Mouse (Mus musculus) kidney, postnatal 14 days (tissue): ENCODE data around the gene Eaf1.
"Not testable (repeated sequence)": the region's sequence is repeated elsewhere in the genome, so short reads cannot be mapped to it uniquely, and the experiment has no call there.

Experiments
- DNase-seq: peaks from one replicate; pipeline ENCODE4 v3.0.0; 2022; ENCODE audit warnings: mixed read lengths

The Eaf1 gene

DNA sequence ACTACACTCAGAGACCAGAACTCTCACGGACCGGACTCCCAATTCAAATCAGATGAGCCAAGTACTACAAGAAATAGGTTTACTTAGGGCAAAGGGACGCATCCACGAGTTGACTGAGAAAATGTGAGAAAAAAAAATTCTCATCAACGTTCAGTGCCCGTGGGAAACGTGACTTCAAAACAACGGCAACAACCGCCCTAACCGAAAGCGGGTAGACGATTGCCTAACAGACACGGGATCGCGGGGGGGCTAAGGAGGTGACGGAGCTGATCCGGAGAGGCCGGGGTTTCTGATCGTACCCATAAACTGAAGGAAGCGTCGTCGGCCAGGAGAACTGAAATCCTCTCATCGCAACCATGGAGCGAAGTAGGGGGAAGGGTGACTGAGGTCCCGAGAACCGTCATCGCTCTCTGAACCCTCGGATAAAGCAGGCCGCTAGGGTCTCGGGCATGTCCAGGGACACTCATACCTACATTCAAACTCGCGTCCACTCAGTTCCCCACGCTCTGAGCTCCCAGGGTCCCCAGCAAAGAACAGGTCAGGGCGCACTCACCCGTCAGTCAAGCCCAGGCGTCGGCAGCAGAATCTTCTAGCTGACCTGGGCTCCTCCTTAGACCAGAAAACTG, at the start of gene Eaf1:
Eaf1 (plus strand) TSS at position 51 of the 626 bp plus-strand sequence.
- no peak for DNase-seq

DNA sequence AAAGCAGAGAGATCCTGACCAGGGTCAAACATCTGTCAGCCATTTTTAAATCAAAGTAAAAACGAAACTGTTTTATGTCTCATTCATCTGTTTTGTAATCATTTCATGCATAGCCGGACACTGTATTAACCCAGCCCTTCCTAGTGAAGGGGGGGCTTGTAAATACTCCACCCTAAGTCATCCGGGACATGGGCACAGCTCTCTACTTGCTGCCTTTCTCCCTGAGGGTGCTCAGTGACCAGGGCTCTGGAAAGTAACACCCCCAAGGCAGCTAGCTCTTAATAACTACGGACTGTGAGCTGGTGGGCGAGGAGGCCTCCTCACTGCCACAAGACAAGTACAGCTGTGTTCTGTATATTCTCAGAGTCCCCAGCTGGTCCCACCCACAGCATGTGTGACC, 45.2 kb upstream of the Eaf1 start:
- DNase-seq = no peak

DNA sequence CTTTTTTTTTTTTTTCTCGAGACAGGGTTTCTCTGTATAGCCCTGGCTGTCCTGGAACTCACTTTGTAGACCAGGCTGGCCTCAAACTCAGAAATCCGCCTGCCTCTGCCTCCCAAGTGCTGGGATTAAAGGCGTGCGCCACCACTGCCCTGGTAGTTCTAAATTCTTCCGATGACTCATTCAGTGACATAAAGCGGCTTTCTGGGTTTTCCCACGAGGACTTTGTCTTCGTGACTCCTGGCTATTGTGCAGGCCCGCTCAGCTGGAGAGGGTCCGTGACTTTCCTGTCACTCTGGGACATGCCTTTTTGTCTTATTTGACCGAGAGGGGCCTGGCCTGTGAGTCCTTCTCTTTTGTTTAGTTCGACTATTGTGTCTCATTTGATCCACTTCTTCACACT, 40.3 kb upstream of the Eaf1 start:
- not testable (repeated sequence) for DNase-seq

DNA sequence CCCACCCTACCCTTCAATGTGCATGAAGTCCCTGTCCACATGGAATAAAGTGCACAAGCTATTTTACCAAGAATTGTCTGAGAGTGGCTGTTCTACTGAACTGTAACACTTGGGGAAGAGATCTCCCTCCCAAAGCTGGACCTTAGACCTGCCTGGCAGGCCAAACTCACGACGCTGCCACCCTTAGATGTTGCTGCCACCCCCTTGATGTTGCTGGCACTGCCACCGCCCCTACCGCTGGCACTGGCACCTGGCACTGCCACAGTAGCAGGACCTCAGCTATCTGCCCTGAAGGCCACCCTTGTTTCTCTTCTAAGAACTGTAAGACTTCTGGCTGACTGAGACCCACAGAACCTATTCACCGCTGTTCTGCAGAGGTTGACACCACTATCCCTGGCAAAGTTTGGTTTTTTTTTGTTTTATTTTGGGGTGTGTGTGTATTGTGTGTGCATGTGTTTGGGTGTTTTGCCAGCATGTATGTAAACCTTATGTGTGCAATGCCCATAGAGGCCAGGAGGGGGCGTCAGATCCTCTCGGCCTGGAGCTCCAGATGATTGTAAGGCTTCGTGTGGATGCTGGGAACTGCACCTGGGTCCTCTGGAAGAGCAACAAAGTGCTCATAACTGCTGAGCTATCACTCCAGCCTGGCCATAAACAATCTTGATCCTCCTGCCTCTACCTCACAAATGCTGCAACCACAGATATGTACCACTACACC, 39.2 kb upstream of the Eaf1 start:
- no peak for DNase-seq

DNA sequence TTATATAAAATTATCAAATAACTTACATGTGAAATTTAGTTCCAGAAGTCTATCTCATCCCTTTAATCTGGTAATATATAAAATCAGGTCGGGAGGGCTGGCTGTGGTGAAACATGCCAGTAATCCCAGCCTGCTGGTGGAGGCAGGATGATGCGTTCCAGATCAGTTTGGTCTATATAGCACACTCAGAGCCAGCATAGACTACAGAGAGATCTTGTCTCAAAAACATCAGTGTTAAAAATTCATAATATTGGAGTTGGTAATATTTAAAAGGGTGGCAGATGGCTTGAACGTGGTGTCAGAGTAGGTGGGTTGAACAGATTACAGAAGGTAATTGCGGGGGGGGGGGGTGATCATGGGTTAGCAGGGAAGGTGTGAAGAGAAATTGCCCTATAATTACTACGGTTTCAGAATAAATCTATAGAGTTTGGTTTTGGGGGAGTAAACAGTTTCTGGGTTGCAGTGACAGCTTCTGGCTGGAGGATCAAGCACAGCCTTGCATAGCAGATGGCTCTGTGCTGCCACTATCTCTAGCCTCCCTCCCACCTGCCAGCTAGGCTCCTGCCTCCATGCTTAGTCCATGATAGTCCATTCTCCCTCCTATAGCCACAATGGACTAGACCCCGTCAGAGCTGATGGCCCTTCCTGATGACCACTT, 38.0 kb upstream of the Eaf1 start:
- no peak for DNase-seq

DNA sequence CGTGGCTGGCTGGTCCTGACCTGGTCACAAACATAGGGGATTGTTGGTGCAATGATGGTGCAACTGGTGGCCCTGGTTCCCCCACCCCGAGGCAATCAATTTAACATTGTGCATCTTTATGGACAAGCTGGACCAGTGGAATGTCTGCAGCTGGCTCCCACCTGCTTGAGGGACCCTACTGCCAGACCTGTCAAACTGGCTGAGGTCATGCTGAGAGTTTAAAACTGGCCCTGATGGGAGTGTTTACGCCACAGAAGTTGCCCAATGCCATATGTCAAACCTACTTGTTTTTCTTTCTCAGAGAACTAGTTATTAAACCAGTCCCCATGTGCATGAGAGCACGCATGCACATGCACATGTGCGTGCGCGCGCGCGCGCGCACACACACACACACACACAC, 36.2 kb upstream of the Eaf1 start:
- DNase-seq = no peak

DNA sequence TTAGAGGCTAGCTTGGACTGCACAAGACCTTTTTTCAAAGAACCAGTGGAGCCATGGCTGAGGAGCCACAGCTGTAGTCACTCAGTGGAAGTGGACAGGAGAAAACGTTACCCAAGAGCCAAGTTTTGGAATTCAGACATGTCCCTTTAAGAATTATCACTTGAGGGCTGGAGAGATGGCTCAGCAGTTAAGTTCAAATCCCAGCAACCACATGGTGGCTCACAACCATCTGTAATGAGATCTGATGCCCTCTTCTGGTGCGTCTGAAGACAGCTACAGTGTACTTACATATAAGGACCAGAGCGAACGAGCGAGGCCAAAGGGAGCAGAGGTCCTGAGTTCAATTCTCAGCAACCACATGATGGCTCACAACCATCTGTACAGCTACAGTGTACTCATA, 32.0 kb upstream of the Eaf1 start:
- DNase-seq = not testable (repeated sequence)

DNA sequence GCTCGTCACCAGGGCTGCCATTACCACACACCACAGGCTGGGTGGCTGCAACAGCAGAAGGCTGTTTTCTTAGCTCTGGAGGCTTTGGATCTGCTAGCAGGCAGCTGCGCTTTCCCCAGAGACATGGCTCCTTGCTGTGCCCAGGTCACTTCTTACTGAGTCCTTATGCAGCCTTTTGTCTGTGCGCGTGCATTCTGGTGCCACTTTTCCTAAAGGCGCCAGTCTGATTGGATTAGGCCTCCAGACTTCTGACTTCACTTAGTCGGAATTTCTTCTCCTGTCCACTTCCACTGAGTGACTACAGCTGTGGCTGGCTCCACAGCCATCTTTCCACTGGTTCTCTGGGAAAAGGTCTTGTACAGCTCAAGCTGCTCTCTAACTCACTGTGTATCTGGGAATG, 31.3 kb upstream of the Eaf1 start:
- DNase-seq = peak; percentile 48

DNA sequence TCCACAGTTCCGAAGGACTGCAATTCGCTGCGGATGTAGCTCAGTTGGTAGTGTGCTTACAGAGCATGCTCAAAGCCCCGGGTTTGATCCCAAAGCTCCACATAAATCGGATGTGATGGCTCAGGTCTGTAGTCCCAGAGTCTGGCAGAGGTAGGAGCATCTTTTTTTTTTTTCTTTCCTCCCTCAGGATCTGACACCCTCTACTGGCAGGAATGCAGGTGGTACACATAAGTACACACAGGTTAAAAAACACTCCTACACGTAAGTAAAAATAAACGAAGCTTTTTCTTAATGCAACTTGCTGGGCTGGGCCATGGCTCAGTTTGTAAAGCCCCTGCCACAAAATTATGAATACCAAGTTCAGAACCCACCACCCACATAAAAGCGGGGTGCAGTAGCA, 30.0 kb upstream of the Eaf1 start:
- DNase-seq = peak; percentile 38

DNA sequence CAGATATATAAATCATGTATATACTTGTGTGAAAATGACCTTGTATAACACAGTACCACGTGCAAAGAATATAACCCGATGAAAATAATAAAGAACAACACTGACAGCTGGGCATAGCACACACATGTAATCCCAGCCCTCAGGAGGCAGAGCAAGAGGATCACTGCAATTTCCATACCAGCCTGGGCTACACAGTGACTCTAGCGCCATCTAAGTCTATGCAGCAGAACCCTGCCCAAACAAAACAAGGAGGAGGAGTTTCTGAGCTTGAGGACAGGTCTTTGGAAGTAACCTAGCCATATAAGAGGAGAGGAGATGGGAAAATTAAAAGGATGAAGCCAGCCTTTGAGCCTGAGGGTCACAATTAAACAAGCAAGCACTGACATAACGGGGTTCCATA, 24.5 kb upstream of the Eaf1 start:
- no peak for DNase-seq

DNA sequence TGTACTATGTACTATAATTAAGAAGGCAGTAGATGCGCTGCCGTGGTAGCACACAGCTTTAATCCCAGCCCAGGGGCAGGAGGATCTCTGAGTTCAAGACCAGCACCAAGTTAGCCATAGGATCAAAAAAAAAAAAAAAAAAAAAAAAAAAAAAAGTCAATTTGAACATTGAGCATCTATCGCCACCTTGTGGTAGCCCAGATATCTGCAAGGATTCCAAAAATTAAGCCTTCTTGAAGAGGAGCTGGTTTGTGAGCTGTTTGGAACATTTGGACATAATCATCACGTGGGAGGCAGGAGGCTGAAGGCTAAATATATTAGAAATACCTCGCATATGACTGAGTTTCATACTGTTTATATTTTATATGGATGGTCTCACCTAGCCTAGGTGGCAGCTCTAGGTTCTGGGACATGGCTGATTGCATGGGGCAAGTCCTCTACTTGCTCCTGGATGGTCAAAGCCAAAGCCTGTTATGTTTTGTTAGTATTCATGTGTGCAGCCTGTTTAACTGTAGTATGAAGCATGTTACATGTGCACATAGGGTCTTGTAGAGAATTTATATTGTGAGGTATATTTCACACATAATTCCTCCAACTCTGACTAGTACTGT, 21.6 kb upstream of the Eaf1 start:
- DNase-seq = peak; percentile 78

DNA sequence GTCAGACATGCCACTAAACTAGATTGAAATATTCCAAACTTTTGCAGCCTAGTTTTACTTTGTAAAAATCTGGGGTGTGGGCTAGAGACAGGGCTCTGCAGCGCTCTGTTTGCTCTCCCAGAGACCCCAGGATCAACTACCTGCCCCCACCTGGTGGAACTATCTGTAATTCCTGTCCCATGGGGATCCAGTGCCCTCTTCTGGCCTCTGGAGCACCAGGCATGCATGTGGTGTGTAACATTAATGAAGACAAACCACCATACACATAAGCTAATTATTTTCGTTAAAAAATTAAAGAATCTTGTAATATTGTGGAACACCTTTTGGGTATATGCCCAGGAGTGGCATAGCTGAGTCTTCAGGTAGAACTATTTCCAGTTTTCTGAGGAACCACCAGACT, 20.9 kb upstream of the Eaf1 start:
- DNase-seq = no peak

DNA sequence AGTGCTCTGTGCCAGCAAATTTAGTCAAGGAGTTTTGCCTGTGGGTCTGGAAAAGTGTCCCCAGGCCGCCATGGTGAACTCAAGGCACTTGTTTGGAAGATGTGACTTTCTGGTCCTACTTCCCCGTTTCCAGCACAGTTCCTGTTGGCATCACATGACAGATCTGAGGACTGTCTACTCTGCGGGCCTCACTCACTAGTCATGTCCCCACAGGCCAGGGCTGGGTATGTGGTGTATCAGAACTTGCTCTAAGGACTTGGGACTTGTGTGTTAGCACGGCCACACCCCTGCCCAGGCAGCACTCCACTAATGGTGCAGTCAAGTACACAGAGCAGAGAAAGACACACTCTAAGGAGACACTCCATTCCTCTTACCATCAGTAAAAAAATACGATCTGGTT, 11.8 kb upstream of the Eaf1 start:
- no peak for DNase-seq

DNA sequence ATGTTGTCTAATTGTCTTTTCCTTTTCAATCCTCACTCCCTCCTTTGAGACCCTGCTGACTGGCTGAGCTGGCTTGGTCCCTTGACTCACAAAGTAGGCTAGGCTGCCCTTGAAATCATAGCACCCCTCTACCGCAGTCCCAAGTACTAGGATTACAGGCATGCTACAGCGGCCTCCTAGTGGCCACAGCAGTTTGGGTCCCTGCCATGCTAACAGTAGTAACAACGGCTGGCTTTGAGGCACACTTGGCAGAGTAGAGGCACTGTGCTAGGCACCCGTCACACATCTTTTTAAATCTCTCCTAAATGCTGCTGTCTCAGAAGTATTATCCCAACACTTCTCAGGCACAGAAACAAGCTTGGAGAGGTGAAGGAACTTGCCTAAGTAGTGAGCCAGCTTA, 7.7 kb upstream of the Eaf1 start:
- DNase-seq = no peak

DNA sequence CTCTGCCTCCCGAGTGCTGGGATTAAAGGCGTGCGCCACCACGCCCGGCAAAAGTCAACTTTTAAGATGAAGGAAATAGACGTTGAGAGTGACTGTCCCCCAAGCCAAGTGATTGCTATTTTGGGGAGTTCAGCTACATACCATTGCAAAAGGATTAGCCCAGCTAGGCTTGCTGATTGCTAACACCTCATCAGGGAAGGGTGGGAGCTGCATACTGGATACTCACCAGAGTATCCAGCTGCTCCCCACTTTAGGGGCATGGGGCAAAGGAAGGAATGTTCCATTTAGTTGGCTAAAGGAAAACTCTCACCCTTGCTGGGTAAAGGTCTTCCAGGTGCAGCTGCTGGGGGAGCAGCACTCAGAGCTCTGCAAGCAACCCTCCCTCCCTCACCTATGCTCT, 6.1 kb upstream of the Eaf1 start:
- DNase-seq = no peak

DNA sequence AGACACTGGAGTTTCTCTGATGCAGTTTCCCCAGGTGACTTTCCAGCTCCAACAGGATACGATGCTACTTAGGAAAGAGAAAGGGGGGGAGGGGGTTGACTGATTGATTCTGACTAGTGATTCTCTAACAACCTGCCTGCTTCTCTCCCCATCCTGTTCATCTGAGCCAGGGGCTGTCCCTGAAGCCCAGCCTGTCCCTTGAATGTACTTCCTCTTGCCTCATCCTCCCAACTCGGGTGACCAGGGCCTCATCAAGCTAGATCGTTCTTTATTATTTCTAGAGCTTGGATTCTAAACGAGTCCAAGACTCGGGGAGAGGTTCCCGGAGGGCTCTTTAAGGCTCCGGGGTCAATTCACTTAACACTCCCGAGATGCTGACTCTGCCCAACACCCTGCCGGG, 298 bp upstream of the Eaf1 start:
- no peak for DNase-seq

DNA sequence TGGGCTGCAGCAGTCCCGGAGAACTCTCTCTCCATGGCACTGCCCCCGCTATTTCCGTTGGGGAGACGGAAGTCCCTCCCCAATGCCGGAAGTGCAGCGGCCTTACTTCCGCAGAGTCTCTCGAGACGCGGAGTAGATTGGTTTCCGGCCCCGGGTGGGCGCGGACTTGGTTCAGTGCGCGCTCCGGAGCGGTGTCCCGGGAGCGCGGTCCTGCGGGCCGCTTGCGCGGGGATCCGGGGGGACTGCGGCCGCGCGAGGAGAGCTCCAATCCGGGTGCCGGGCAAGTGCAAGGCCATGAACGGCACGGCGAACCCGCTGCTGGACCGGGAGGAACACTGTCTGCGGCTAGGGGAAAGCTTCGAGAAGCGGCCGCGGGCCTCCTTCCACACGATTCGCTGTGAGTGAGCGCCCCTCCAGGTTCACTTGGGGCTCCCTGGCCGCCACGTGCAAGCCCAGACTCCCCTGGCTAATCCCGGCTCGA, 816 bp downstream of the Eaf1 start, which contains the start of gene Mettl6:
Mettl6 (minus strand) TSS at position 66 of the 481 bp plus-strand sequence.
- peak; percentile 93 for DNase-seq

DNA sequence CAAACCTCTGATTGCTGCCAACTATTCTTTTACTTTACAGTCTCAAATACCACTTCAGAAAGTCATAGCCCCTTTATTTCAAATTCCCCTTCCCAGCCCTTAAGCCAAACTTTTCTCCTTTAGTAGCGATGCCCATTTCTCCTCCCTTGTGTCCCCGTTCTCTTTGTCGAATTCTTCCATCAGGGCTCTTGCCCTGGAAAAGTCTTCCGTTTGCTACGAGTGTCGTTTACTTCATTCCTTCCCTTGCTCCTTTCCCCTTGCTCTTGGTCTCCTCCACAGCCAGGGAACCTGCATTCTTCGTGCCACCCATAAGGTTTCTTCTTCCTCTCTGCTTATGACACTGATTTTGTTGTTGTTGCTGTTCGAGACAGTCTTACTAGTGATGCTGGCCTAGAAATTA, 1.3 kb downstream of the Eaf1 start:
- no peak for DNase-seq

DNA sequence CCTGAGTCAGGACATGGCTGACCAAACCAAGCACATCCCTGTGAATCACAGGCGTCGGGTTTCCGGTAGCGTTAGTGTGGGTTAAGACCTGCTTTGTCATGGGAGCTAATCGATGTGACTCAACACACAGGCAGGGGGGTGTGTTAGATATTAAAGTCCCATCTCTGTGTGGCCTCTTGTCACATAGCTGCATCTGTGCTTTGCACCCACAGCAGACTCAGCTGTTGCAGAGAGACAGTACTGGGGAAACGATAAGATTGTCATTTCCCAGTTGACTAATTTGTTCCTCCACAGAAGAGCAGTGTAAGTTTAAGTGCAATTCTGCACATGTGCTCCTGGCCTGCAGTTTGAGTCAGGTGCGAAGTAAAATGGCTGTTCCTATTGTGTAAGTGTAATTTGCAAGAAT, 2.0 kb downstream of the Eaf1 start:
- DNase-seq = no peak

DNA sequence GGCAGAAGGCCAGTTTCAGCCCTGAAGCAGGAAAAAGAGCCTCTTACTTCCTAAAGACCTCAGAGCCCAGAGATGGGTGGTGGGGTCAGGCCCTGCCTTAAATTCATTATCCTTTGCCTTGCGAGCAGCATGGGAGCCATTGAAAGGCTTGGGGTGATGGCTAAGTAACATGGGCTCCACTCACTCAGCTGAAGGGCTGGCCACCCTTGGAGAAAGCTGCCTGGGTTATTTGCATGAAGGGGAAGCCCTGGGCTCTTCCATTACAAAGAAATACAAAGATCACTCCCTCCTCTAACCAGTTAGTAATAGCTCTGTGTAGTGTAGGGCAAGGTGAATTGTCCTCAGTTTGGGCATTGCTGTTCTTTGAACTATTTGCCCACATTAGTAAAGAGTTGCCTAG, 5.3 kb downstream of the Eaf1 start:
- no peak for DNase-seq

DNA sequence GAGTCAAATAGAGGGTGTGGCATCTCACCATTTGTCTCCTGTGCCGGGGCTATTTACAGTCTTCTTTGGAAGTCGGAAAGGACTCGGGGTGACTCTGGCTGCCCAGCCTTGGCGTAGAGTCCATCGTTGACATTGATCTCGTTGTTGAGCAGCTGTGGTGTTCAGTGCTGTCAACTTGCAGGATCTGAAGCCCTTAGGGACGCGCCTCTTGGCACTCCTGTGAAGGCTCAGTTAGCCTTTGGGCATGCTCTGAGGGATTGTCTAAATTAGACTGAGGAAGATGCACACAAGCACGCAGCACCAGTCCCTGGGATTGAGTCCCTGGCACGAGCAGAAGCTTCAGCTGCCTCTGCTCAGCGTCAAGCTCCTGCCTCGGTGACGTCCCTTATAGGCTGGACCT, 9.2 kb downstream of the Eaf1 start:
- DNase-seq = no peak

DNA sequence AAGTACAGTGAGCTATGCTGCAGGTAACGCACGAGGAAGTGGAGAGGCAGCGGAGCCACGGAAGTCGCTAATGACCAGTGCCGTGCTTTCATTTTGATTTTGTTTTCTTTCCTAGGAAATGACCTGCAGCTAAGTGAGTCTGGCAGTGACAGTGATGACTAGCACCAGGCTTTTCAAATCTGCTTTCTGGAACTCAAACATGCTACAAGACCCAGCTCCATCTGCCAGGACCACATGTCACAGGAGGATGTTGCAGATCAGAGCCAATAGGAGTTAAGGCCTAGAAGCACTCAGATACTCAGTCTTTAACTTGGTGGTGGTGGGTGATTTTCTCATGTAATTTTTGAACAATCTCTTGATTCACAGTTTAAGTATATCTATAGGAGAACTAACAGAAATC, 12.3 kb downstream of the Eaf1 start:
- DNase-seq = no peak

DNA sequence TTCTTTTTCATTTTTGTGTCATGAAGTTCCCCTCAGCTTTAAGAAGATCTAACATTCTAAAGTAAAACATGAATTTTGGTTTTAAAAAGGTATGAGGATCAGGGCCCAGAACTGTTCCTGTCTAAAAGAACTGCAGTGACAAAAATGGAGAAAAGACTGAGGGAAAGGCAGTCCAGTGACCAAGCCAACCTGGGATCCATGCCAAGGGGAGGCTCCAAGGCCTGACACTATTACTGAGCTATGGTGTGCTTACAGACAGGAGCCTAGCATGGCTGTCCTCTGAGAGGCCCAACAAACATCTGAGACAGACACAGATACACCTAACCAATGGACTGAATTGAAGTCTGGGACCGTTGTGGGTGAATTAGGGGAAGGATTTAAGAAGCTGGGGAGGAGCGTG, 15.7 kb downstream of the Eaf1 start:
- DNase-seq = no peak

DNA sequence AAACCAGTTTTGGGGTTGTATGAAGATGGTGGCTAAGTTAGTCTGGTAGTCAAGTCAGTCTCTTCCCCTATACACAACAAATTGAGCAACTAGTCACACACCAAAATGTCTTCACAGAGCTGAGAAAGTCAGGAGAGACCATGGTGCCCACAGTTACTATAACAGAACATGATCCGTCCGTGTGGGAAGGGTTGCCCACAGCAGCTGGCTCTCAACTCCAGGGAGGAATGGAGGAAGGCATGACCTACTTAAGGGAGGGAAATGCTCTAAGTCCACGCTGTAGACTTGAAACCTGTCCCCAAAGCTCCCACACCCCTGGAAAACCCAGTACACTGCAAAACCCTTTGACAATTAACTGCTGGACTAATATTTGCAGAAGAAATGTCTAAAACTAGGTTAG, 16.1 kb downstream of the Eaf1 start:
- no peak for DNase-seq
